Comparison of ENCODE assay signal across 27 mouse cellular contexts in the genomic region with DNA sequence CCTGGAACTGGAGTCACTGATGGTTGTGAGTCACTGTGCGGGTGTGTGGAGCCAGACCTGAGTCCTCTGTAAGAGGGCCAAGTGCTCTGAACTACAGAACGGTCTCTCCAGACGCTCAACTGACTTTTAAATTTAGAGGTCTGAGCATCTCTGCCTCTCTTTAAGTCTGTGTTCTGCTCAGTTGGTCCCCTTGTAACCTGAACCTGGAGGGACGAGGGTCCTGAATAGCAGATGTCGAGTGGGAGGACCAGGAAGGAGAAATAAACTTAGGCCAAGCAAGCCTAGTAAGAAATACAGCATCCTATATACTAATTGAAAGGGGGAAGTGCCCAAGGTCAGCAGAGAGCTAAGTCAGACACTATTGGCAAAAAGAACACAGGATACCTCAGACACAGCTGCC. TPM values are rescaled to one million over a fixed set of nuclear protein-coding genes. Genes with fewer than 3 reads are reported as not detected.
"Had no signal": no experiment of that assay in that cellular context is flagged by ENCODE, and none has a peak within 500 bp of the region (broad histone marks: within the 10 kb centered on the region; RNA-seq: fewer than 3 reads in every experiment).

No protein-coding gene starts in this region.

- H3K9ac ChIP-seq: lung, embryonic 14.5 days; midbrain, embryonic 12.5 days; neural tube, embryonic 13.5 days; neural tube, embryonic 15.5 days had no signal

- DNase-seq: lung, adult 18-20 months; lung, embryonic 14.5 days; lung, postnatal 10 days; lung, postnatal 4 days; midbrain, embryonic 14.5 days; retina, postnatal 1 day; right cerebral cortex, adult 18-20 months; right cerebral cortex, postnatal 25 days; right cerebral cortex, postnatal 4 days; spleen, adult 18-20 months; thymus, adult 18-20 months; thymus, postnatal 14 days; thymus, postnatal 36 days had no signal

- H3K4me3 ChIP-seq: midbrain, embryonic 10.5 days; midbrain, embryonic 12.5 days; myocyte; neural tube, embryonic 13.5 days; neural tube, embryonic 15.5 days had no signal

- H3K9me3 ChIP-seq: midbrain, embryonic 10.5 days; midbrain, embryonic 12.5 days; neural tube, embryonic 13.5 days; neural tube, embryonic 15.5 days had no signal

- H3K27ac ChIP-seq: midbrain, embryonic 10.5 days; midbrain, embryonic 12.5 days; neural tube, embryonic 13.5 days; neural tube, embryonic 15.5 days had no signal

- H3K27me3 ChIP-seq: midbrain, embryonic 12.5 days; neural tube, embryonic 13.5 days; neural tube, embryonic 15.5 days had no signal

- H3K4me2 ChIP-seq: lung, embryonic 14.5 days; midbrain, embryonic 12.5 days; neural tube, embryonic 13.5 days; neural tube, embryonic 15.5 days had no signal

- H3K4me1 ChIP-seq: midbrain, embryonic 10.5 days; midbrain, embryonic 12.5 days; neural tube, embryonic 13.5 days; neural tube, embryonic 15.5 days had no signal

- ATAC-seq: midbrain, embryonic 16.5 days had no signal

RNA-seq across cellular contexts. Expression of a gene that starts 45.1 kb away (rescaled TPM):
- total RNA-seq: megakaryocyte, adult 5-6 weeks; megakaryocyte-erythroid progenitor cell, adult 5-6 weeks had no signal
- polyA plus RNA-seq: lung, embryonic 14.5 days; lung, embryonic 16.5 days; midbrain, embryonic 10.5 days; midbrain, embryonic 12.5 days; midbrain, embryonic 14.5 days; midbrain, embryonic 16.5 days; myocyte; neural tube, embryonic 11.5 days; neural tube, embryonic 13.5 days; neural tube, embryonic 15.5 days; small intestine, adult 2 months; stomach, embryonic 14.5 days; stomach, embryonic 16.5 days; thymus, postnatal 0 days had no signal
